Mouse (Mus musculus) limb, embryonic 15.5 days (tissue): ENCODE results near the gene N4bp3. TPM values are rescaled to one million over a fixed set of nuclear protein-coding genes. Genes with fewer than 3 reads are reported as not detected.

Experiments used
- polyA plus RNA-seq: library from polyadenylated mRNA; unstranded; fragments of >200 nt; fragmentation: Nextera tagmentation; extraction: Ambion mirVana; gene quantifications from 2 replicates; pipeline ENCODE4 v1.2.1, GENCODE M21; 2015

N4bp3 gene
- polyA plus RNA-seq, 1 experiment from 2014 or later, result 35.7 TPM

Other genes starting within 250 kb of the N4bp3 start
- gene Phykpl, start 66.1 kb downstream of the N4bp3 start, polyA plus RNA-seq, result 17.2 and 19.6 TPM in 2 replicates
- gene Hnrnpab, start 44.0 kb downstream of the N4bp3 start, polyA plus RNA-seq, result 267 and 339 TPM in 2 replicates
- gene Nhp2, start 31.1 kb downstream of the N4bp3 start, polyA plus RNA-seq, result 147 and 149 TPM in 2 replicates
- gene Rmnd5b, start 14.9 kb downstream of the N4bp3 start, polyA plus RNA-seq, result 53.2 and 59.8 TPM in 2 replicates
- gene D930048N14Rik, start 112 bp upstream of the N4bp3 start, polyA plus RNA-seq, result 4.2 and 4.9 TPM in 2 replicates
- gene 0610009B22Rik, start 38.0 kb upstream of the N4bp3 start, polyA plus RNA-seq, result 74.2 and 83.3 TPM in 2 replicates
- 17.0 and 17.4 TPM in 2 replicates for gene Sec24a, start 112.8 kb upstream of the N4bp3 start, polyA plus RNA-seq
- gene Sar1b, start 112.8 kb upstream of the N4bp3 start, polyA plus RNA-seq, result 121 and 124 TPM in 2 replicates
- gene Jade2, start 206.8 kb upstream of the N4bp3 start, polyA plus RNA-seq, result 1.8 and 1.9 TPM in 2 replicates